Mouse (Mus musculus) hindbrain, embryonic 13.5 days (tissue): ENCODE measurements at regions not wholly inside any gene's neighbourhood (a gene's known extent, or its start where the extent isn't known, plus 50 kb on each side); places are given as distances from the start of the nearest gene placed in this dataset.

Source experiments
- ATAC-seq: fragments of 200-750 bp; cut with Nextera tagmentation; 2 replicates; pipeline ENCODE4 v1.8.0; 2017; ENCODE audit warnings: moderate TSS enrichment; ENCODE audit not compliant: low FRiP score
- H3K27ac ChIP-seq: fragments of 300-500 bp; sonication (generic); 2 replicates; pipeline ENCODE4 v1.5.1; 2015; ENCODE audit warnings: inconsistent platforms, mild to moderate bottlenecking, moderate library complexity
- H3K27me3 ChIP-seq: fragments of 300-500 bp; sonication (generic); 2 replicates; pipeline ENCODE4 v1.6.1; 2015; ENCODE audit warnings: mild to moderate bottlenecking, inconsistent platforms
- H3K36me3 ChIP-seq: fragments of 300-500 bp; sonication (generic); 2 replicates; pipeline ENCODE4 v1.6.1; 2015; ENCODE audit warnings: mild to moderate bottlenecking, inconsistent platforms
- H3K4me1 ChIP-seq: fragments of 300-500 bp; sonication (generic); replicated peaks from 2 replicates; pipeline ENCODE4 v1.6.1; 2015; ENCODE audit warnings: inconsistent platforms
- H3K4me2 ChIP-seq: fragments of 300-500 bp; sonication (generic); 2 replicates; pipeline ENCODE4 v1.6.1; 2015; ENCODE audit warnings: inconsistent platforms, mild to moderate bottlenecking, moderate library complexity
- H3K4me3 ChIP-seq: fragments of 300-500 bp; sonication (generic); 2 replicates; pipeline ENCODE4 v1.5.1; 2015; ENCODE audit warnings: mild to moderate bottlenecking, inconsistent platforms
- H3K9ac ChIP-seq: fragments of 300-500 bp; sonication (generic); 2 replicates; pipeline ENCODE4 v1.6.1; 2015; ENCODE audit warnings: mild to moderate bottlenecking, inconsistent platforms
- H3K9me3 ChIP-seq: fragments of 300-500 bp; sonication (generic); 2 replicates; pipeline ENCODE4 v1.6.1; 2016; ENCODE audit warnings: inconsistent platforms
- WGBS: fragments of 180-500 bp; shearing (Covaris S2); methylation state at CpG from one replicate; pipeline ENCODE4 v1.1.7; 2015; 5-methylcytosine and 5-hydroxymethylcytosine counted together

DNA sequence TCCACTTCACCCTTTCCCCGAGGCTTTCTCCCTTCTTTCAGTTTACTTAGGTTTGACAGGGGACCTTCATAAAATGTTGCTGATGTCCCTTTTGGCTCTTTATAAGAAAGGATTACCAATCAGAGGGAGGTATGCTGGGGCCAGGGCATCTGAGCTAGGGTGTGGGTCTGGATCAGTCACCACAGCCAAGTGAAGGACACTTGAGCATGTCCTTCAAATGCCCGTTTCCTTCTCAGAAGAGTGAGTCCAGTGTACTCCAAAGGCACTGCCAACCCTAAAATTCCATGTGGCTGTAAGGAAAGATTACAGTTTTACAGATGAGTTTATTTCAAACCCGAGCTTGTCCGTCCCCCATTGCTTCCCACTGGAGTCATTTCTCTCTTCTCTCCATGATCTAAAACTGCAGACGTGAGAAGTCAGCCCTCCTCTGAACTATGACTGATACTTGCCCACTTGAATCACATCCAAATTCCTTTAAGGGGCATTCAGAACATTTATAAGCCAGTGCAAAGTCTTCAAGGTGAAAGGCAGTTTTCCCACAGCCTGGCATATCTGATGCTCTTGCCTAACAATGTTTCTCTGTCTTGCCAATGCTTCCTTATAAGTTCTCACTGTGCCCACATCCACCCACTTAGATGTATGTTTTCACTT is 321.8 kb upstream of the Fam241a start:
- Histone ChIP-seq H3K4me3 (no peak overlapping the region), H3K9ac (no peak overlapping the region), H3K4me2 (no peak overlapping the region), H3K4me1 (0 out of 2 replicates have a peak, but pooled peaks cover 6% of the 10 kb centered on the region), H3K36me3 (no peaks in the 10 kb centered on the region), H3K27me3 (no peaks in the 10 kb centered on the region), H3K9me3 (no peaks in the 10 kb centered on the region), H3K27ac (no peak overlapping the region)
- no peak for ATAC-seq
- 89% methylated on average over 5 of the region's 5 CpGs for WGBS

DNA sequence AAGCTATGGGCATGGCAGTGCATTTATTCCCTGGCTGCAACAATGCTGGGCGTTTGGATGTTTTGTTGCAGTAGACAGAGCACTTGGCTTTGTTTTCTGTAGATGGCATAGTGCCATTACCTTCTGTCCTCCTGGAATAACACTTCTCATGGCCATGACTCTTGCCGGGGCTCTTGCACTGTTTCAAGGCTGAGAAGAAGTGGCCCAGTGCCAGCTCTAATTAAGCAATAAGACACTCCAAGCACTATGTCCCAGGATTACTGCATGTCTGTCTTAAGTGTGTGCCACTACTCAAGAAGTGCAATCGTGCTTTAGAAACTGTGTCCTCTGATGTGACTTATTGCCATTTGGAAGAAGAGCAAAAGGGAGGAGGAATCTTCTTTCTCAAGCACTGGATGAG is 316.1 kb upstream of the Fam241a start:
- H3K4me3 ChIP-seq: no peak overlapping the region
- ATAC-seq: peak; percentile 43; the same call in 1 of the 2 replicates
- no peaks in the 10 kb centered on the region for H3K36me3 ChIP-seq
- 59% methylated on average over 3 of the region's 3 CpGs for WGBS
- no peak overlapping the region for H3K4me2 ChIP-seq
- H3K4me1 ChIP-seq: no peaks in the 10 kb centered on the region
- H3K27ac ChIP-seq: no peak overlapping the region
- no peaks in the 10 kb centered on the region for H3K9me3 ChIP-seq
- H3K9ac ChIP-seq: no peak overlapping the region
- H3K27me3 ChIP-seq: no peaks in the 10 kb centered on the region

DNA sequence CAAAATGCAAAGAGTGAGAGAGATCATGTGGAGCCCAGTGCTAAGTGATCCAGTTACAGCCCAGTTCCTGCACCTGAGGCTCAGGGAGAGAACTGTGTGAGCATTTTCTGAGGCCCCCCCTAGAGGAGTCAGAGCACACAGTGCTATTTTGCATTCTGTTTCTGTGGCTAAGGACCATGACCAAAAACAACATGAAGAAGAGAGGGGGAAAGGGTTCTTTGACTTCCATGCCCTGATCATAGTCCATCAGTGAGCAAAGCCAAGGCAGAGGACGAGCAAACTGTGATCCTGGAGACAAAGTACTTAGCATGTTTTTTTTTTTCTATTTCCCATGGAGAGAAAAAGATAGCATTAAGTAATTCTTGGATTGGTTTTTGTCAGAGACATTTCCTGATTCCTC is 314.5 kb upstream of the Fam241a start:
- H3K36me3 ChIP-seq: no peaks in the 10 kb centered on the region
- H3K4me1 ChIP-seq: no peaks in the 10 kb centered on the region
- H3K9me3 ChIP-seq: no peaks in the 10 kb centered on the region
- H3K27ac ChIP-seq: no peak overlapping the region
- no peak overlapping the region for H3K4me3 ChIP-seq
- H3K4me2 ChIP-seq: no peak overlapping the region
- 72% methylated on average over 1 of the region's 1 CpGs for WGBS
- H3K27me3 ChIP-seq: no peaks in the 10 kb centered on the region
- ATAC-seq: no peak
- H3K9ac ChIP-seq: no peak overlapping the region

DNA sequence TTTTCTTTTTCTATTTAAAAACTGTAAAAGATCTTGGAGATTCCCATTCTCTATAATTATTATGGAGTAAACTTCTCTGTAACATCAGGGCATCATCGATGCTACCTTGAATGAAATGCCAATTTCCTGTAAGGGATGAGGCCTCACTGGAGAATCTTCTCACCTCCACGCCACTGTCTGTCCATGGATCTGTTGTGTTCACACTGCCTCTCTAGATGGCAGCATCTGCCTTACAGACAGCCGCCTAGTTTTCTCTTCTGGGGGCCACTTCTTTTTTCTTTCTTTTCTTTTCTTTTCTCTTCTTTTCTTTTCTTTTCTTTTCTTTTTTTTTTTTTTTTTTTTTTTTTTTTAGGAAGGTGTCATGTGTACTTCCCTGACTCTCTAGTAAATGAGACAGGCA is 310.8 kb upstream of the Fam241a start:
- Histone ChIP-seq H3K4me2 (no peak overlapping the region), H3K27ac (no peak overlapping the region), H3K36me3 (no peaks in the 10 kb centered on the region), H3K4me1 (no peaks in the 10 kb centered on the region), H3K27me3 (no peaks in the 10 kb centered on the region), H3K9me3 (no peaks in the 10 kb centered on the region), H3K4me3 (no peak overlapping the region), H3K9ac (no peak overlapping the region)
- ATAC-seq: no peak
- WGBS: 47% methylated on average over 3 of the region's 3 CpGs

DNA sequence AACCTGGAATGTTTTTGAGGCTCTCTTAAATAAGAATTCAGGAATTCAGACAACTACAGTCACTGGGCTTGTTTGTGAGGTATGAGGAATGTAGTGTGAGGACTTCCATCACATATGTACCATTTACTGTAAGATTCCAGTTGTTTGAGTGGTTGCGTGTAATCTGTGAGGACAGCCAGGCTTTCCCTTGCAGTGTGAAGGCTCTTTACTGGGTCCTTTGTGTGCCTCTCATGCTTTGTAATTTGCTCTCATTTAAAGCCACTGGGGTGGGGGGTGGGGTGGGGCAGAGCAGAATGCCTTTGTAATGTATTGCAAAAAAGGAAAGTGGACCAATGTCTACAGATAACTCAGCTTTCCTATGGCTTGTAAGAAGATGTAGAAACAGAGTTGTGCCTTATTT is 310.4 kb upstream of the Fam241a start:
- ATAC-seq: no peak
- Histone ChIP-seq H3K4me3 (no peak overlapping the region), H3K27me3 (no peaks in the 10 kb centered on the region), H3K4me2 (no peak overlapping the region), H3K9me3 (no peaks in the 10 kb centered on the region), H3K27ac (no peak overlapping the region), H3K36me3 (no peaks in the 10 kb centered on the region), H3K9ac (no peak overlapping the region), H3K4me1 (no peaks in the 10 kb centered on the region)
- WGBS: 59% methylated on average over 1 of the region's 1 CpGs

DNA sequence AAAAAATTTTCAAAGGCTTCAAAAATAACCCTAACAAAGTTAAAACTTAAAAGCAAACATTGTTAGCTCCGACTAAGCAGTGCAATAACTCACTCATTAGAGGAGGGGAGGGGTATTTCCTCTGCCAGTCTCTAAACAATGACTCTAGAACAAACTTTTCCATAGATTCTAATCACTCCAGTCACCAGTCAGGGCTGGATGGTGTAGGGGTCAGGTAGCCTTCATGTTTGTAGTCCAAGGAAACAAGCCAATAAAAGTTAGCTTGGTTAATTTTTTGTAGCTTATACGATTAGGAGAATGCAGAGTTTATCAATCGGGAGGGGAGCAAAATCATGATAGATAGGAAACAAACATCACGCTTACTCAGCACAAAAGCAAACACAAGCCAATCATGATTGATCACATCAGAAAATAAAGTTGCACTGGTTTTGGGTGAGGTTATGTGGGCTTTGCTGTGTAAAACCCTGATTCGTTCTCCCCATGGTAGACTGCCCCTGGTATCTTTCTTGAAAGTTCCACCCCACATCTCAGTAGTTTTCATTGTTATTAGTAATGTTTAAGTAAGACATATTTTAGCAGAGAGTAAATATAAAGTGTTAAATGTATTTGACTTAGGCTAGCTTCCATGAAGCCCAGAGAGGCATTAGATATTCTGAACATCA is 304.6 kb upstream of the Fam241a start:
- H3K27ac ChIP-seq: no peak overlapping the region
- ATAC-seq: no peak
- no peak overlapping the region for H3K4me2 ChIP-seq
- no peaks in the 10 kb centered on the region for H3K27me3 ChIP-seq
- WGBS: 85% methylated on average over 5 of the region's 5 CpGs
- H3K36me3 ChIP-seq: no peaks in the 10 kb centered on the region
- no peak overlapping the region for H3K4me3 ChIP-seq
- no peak overlapping the region for H3K9ac ChIP-seq
- H3K4me1 ChIP-seq: no peaks in the 10 kb centered on the region
- no peaks in the 10 kb centered on the region for H3K9me3 ChIP-seq

DNA sequence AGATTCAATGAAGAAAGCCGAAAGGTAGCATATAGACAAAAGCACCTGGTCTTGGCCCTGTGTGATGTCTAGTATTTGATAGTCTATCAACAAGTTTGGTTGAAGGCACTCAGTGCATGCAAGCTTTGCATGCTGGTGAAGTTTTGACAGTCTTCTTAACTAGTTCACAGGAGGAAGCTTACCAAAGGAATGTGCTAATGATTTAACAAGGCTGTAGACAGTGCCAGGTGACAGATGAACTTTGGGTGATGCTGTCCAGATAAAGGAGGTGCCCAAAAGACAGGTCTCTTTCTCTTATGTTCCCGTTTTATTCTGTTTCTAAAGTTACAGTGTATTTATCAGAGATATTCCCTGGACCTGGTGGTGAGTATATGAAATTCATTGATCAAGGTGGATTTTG is 303.3 kb upstream of the Fam241a start:
- ATAC-seq: no peak
- WGBS: 92% methylated on average over 2 of the region's 2 CpGs

DNA sequence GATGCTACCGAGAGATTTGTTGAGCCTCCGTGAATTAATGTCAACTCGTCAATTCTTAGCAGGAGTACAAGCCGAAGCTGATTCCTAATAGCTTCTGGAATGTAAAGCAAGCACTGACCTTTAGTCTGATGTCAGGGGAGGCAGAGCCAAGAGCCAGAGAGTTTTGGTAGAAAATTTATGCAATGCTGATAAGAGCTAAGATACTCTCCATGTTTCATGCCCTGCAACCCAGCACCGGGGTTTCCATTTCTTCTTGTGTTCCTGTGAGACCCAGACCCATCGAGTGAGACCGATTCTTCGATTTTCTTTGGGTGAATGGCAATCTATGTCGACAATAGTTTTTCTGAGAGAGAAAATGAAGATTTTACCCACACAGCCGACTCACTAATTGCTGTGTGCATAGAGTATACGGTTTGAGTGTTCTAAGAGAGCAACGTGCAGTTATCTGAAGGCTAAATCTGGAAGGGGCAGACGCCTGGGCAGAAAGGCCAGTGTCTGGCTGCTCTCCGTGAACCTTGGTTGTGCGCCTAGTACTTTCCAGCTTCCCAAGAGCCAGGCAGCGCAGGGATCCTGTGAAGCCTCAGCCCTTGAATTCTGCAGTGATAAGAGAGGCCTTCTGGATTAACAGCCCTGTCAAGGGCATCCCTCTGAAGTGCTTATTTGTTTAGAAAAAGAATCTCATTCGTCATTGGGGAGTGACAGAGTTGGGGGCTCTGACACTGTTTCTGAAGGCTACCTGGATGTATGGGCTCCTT is 296.1 kb upstream of the Fam241a start:
- Histone ChIP-seq H3K9ac (no peak overlapping the region), H3K9me3 (no peaks in the 10 kb centered on the region), H3K27ac (no peak overlapping the region), H3K4me3 (no peak overlapping the region), H3K27me3 (no peaks in the 10 kb centered on the region), H3K4me1 (no peaks in the 10 kb centered on the region), H3K4me2 (no peak overlapping the region), H3K36me3 (no peaks in the 10 kb centered on the region)
- 68% methylated on average over 17 of the region's 17 CpGs for WGBS
- ATAC-seq: no peak

More for the DNA sequence above, 303.3 kb upstream of the Fam241a start:
- H3K27me3 ChIP-seq: no peaks in the 10 kb centered on the region
- no peaks in the 10 kb centered on the region for H3K4me1 ChIP-seq
- H3K4me2 ChIP-seq: no peak overlapping the region
- H3K36me3 ChIP-seq: no peaks in the 10 kb centered on the region
- H3K9ac ChIP-seq: no peak overlapping the region
- H3K9me3 ChIP-seq: no peaks in the 10 kb centered on the region
- H3K27ac ChIP-seq: no peak overlapping the region
- H3K4me3 ChIP-seq: no peak overlapping the region

DNA sequence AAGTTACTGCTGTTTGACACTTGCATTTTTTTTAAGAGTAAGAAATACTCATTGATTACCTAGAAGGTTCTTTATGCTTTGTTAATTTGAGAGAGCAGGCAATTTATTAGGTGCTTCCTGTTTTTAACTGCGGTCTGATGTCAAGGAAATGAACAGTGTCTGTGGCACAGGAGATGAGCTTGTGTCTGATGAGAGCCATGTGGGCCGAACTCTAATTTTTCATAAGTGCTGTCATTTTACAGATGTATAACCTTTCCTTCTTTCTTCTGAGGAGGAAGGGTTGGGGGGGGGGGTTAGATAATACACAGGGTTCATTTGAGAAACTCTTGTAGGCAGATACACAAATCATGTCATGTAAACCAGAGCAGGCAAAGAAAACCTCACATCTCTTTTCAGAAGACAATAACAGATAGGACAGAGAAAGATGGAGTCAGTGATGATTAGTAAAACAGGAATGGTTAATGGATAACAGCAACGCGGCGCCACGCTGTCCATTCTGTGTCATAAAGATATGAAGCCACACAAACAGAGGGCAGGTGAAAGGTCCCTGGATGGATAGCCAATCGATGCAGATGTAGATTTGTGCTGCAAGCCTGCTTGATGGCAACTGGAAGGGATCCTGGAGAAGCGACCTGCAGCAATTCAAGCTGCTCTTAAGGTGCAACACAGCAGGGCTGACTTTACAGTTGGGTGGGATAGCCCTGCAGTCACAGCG is 291.4 kb upstream of the Fam241a start:
- Histone ChIP-seq H3K9me3 (no peaks in the 10 kb centered on the region), H3K4me2 (no peak overlapping the region), H3K9ac (no peak overlapping the region), H3K36me3 (no peaks in the 10 kb centered on the region), H3K4me1 (no peaks in the 10 kb centered on the region), H3K27me3 (no peaks in the 10 kb centered on the region), H3K4me3 (no peak overlapping the region), H3K27ac (no peak overlapping the region)
- 87% methylated on average over 9 of the region's 9 CpGs for WGBS
- no peak for ATAC-seq

DNA sequence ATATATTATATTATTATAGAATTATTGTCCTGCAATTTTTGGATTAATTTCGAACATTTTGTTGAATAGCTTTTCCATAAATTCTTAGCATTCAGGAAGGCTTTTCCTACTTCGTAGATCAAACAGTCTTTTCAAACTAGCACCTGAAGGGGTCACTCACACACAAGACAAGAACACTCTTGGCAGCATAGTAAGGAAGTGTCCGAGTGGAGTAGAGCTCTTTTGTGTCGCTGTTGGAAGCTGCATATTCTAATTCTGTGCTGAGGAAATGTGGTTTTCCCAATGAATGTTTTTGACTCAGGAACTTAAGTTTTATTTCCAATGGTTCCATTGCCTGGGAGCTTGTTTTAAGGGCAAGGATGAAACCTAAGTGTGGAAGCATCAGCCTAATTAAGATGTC is 290.2 kb upstream of the Fam241a start:
- Histone ChIP-seq H3K9ac (no peak overlapping the region), H3K4me3 (no peak overlapping the region), H3K9me3 (no peaks in the 10 kb centered on the region), H3K4me1 (no peaks in the 10 kb centered on the region), H3K27ac (no peak overlapping the region), H3K4me2 (no peak overlapping the region), H3K36me3 (no peaks in the 10 kb centered on the region), H3K27me3 (no peaks in the 10 kb centered on the region)
- WGBS: 20% methylated on average over 4 of the region's 4 CpGs
- no peak for ATAC-seq

DNA sequence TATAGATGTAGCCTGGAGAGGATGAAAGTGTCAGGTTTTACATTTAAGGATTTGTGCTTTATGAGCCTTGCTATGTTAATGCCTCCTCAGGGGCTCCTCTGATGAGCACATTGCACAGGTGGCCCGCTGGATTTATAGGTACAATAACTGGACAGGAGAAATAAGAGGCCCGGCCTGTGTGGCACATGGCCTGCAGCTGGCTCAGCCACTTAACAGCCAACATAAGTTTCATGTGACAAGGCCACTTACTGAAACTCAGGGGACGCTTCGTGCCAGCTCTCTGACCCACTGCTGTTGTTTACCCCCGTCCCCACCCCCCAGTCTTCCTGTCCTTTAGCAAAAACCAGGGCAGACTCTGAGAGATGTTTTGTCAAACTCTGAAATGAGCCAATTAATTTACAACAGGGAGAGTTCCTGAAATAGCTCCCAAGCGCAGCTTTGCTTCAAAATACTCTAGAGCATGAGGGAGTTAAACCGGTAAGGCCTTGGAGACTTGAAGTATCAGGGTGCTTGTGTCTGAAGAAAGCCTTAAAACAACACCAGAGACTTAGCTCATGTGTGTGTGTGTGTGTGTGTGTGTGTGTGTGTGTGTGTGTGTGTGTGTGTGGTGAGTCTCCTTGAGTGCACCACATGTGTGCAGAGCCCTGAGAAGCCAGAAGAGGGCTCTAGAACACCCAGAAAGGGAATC is 285.2 kb upstream of the Fam241a start:
- 0 out of 2 replicates have a peak, but pooled peaks have one; percentile 39 for ATAC-seq
- H3K4me1 ChIP-seq: no peaks in the 10 kb centered on the region
- no peak overlapping the region for H3K4me3 ChIP-seq
- H3K36me3 ChIP-seq: no peaks in the 10 kb centered on the region
- no peak overlapping the region for H3K27ac ChIP-seq
- no peak overlapping the region for H3K4me2 ChIP-seq
- no peaks in the 10 kb centered on the region for H3K9me3 ChIP-seq
- H3K27me3 ChIP-seq: no peaks in the 10 kb centered on the region
- 77% methylated on average over 7 of the region's 7 CpGs for WGBS
- H3K9ac ChIP-seq: no peak overlapping the region

DNA sequence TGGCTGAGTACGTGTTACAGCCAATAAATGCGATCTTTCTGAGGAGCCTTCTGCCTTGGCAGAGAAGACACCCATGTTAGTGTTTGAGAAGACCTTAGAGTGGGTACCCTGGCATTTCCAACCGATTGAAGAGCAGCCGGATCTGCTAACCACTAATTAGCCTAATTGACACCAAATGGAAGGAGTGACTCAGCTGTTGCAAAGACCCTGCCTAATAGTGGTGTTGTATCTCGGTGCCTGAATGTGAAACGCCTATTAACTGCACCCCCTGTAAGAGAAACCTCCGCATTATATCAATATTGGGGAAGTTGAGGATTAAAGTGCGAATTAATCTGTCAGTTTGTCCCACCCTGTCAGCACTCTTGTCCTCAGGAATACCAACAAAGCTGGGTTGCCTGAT is 253.1 kb upstream of the Fam241a start:
- Histone ChIP-seq H3K4me2 (no peak overlapping the region), H3K4me3 (no peak overlapping the region), H3K27me3 (no peaks in the 10 kb centered on the region), H3K9me3 (no peaks in the 10 kb centered on the region), H3K36me3 (no peaks in the 10 kb centered on the region), H3K27ac (no peak overlapping the region), H3K4me1 (no peaks in the 10 kb centered on the region), H3K9ac (no peak overlapping the region)
- WGBS: 73% methylated on average over 8 of the region's 8 CpGs
- no peak for ATAC-seq
